Mouse (Mus musculus) small intestine, adult 2 months (tissue): ENCODE measurements around the gene Zfyve26.

Experiments used
- CTCF ChIP-seq: fragments of 200-500 bp; IDR thresholded peaks from 2 replicates; pipeline ENCODE4 v1.5.1; 2012; ENCODE audit warnings: low read depth, mild to moderate bottlenecking, control low read depth, inconsistent platforms, low read length, moderate library complexity, mixed read lengths; ENCODE audit not compliant: insufficient replicate concordance, insufficient read length; ENCODE audit errors: extremely low read depth
- POLR2A ChIP-seq: fragments of 200-500 bp; IDR thresholded peaks from 2 replicates; pipeline ENCODE4 v1.6.1; 2012; ENCODE audit warnings: low read depth, mild to moderate bottlenecking, control low read depth, inconsistent platforms, low read length, moderate library complexity

GRCm38 (mm10) chr12:79193441-79193840, 102.7 kb downstream of the Zfyve26 start:
- TF ChIP-seq POLR2A (no peak), CTCF (peak; percentile 48; the same call in 1 of the 2 replicates)
